Mouse (Mus musculus) kidney, embryonic 14.5 days (tissue): Measurements from ENCODE around the gene Xbp1. TPM values are rescaled to one million over a fixed set of nuclear protein-coding genes. Genes with fewer than 3 reads are reported as not detected.
"Not testable (repeated sequence)": the region's sequence is repeated elsewhere in the genome, so short reads cannot be mapped to it uniquely, and the experiment has no call there.

ENCODE experiments used
- ATAC-seq: fragments of 200-750 bp; cut with Nextera tagmentation; 2 replicates; pipeline ENCODE4 v1.8.0; 2017; ENCODE audit warnings: moderate number of reproducible peaks, mild to moderate bottlenecking, moderate TSS enrichment, moderate library complexity; ENCODE audit not compliant: low FRiP score, low TSS enrichment
- H3K27ac ChIP-seq: fragments of 300-500 bp; sonication (generic); 2 replicates; pipeline ENCODE4 v1.5.1; 2014; ENCODE audit warnings: low read depth, mild to moderate bottlenecking, low read length, moderate library complexity, mixed read lengths
- H3K27me3 ChIP-seq: fragments of 300-500 bp; sonication (generic); 2 replicates; pipeline ENCODE4 v1.6.1; 2014; ENCODE audit warnings: mild to moderate bottlenecking, low read length; ENCODE audit not compliant: control insufficient read depth, insufficient read depth
- H3K36me3 ChIP-seq: fragments of 300-500 bp; sonication (generic); 2 replicates; pipeline ENCODE4 v1.6.1; 2014; ENCODE audit warnings: low read length, mixed read lengths; ENCODE audit not compliant: control insufficient read depth, insufficient read depth
- H3K4me1 ChIP-seq: fragments of 300-500 bp; sonication (generic); 2 replicates; pipeline ENCODE4 v1.6.1; 2014; ENCODE audit warnings: low read length, mixed read lengths; ENCODE audit not compliant: control insufficient read depth, insufficient read depth
- H3K4me2 ChIP-seq: fragments of 300-500 bp; sonication (generic); replicated peaks from 2 replicates; pipeline ENCODE4 v1.6.1; 2014; ENCODE audit warnings: low read depth, mild to moderate bottlenecking, low read length
- H3K4me3 ChIP-seq: fragments of 300-500 bp; sonication (generic); 2 replicates; pipeline ENCODE4 v1.5.1; 2014; ENCODE audit warnings: mild to moderate bottlenecking, low read length
- H3K9ac ChIP-seq: fragments of 300-500 bp; sonication (generic); 2 replicates; pipeline ENCODE4 v1.6.1; 2014; ENCODE audit warnings: low read depth, mild to moderate bottlenecking, low read length, moderate library complexity
- H3K9me3 ChIP-seq: fragments of 300-500 bp; sonication (generic); 2 replicates; pipeline ENCODE4 v1.6.1; 2016; ENCODE audit warnings: low read length; ENCODE audit not compliant: control insufficient read depth
- WGBS: fragments of 180-500 bp; shearing (Covaris S2); extraction: QIAGEN DNeasy Blood & Tissue Kit; methylation state at CpG from one replicate; pipeline ENCODE4 v1.1.7; 2014; 5-methylcytosine and 5-hydroxymethylcytosine counted together
- polyA plus RNA-seq: library from polyadenylated mRNA; unstranded; fragments of >200 nt; fragmentation: Nextera tagmentation; extraction: Ambion mirVana; gene quantifications from 2 replicates; pipeline ENCODE4 v1.2.1, GENCODE M21; 2014

Xbp1 gene
- polyA plus RNA-seq, 1 experiment from 2014 or later, result 174 TPM

- H3K27ac ChIP-seq, H3K4me3 ChIP-seq, H3K9ac ChIP-seq, H3K9me3 ChIP-seq, H3K36me3 ChIP-seq, H3K4me2 ChIP-seq, ATAC-seq, H3K27me3 ChIP-seq, H3K4me1 ChIP-seq: not testable (repeated sequence)
- 89% methylated on average over 10 of the region's 10 CpGs for WGBS
Measured at GRCm38 (mm10) chr11:5489433-5489832, 31.0 kb upstream of the Xbp1 start.

DNA sequence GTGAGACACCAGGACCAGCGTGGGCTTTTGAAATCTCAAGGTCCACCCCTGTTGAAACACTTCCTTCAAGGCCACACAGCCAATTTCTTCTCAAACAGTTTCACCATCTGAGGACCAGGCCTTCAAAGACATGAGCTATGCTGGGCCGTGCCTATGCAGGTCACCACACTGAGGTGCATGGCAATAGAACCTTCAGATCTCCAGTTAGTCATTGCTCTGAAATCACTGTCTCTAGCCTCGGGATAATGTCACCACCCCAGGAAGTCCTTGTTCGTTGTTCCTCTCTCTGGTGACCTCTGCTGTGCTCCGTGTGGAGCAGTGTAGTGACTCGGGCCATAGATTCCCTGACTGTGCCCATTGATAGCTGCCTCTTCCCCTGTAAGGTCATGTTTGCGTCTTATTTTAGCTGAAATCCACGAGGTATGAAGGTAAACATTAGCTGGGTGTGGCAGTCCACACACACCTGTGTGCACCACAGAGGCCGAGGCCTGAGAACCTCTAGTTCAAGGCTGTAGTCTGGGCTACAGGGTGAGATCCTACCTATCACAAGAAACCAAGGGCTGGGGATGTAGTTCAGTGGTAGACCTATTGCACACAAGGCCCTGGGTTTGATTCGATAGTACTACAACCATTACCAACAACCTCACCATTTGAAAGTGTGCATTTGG lies 29.3 kb upstream of the Xbp1 start:
- no peaks in the 10 kb centered on the region for H3K9me3 ChIP-seq
- no peak overlapping the region for H3K27ac ChIP-seq
- H3K9ac ChIP-seq, result no peak overlapping the region
- no peak overlapping the region for H3K4me3 ChIP-seq
- H3K4me1 ChIP-seq, result no peaks in the 10 kb centered on the region
- WGBS, result 81% methylated on average over 10 of the region's 10 CpGs
- no peak overlapping the region for H3K4me2 ChIP-seq
- no peak for ATAC-seq
- no peaks in the 10 kb centered on the region for H3K36me3 ChIP-seq
- no peaks in the 10 kb centered on the region for H3K27me3 ChIP-seq

DNA sequence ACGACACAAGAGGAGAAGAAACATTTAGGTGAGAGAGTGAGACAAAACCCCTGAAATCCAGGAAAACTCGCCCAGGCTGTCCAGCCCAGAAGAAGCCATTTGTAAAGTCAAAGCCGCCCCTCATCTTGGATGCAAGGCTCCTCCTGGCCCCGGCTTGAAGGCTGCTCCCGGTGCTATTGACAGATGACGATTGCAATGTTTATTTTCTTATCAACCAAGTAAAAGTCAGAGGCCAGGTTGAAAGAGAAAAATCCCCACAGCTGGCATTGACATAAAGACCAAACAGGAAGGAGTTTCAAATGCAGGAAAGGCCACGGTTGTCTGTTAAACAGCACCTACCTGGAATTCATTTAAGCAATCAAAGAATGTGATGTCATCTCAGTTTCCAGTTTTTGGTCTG lies 28.5 kb upstream of the Xbp1 start:
- Histone ChIP-seq H3K4me3 (no peak overlapping the region), H3K4me2 (no peak overlapping the region), H3K27ac (no peak overlapping the region), H3K9me3 (no peaks in the 10 kb centered on the region), H3K9ac (no peak overlapping the region), H3K27me3 (no peaks in the 10 kb centered on the region), H3K4me1 (no peaks in the 10 kb centered on the region), H3K36me3 (no peaks in the 10 kb centered on the region)
- WGBS, result 63% methylated on average over 7 of the region's 7 CpGs
- ATAC-seq, result no peak

GRCm38 (mm10) chr11:5493869-5494268 lies 26.6 kb upstream of the Xbp1 start:
- no peak for ATAC-seq
- H3K36me3 ChIP-seq, result no peaks in the 10 kb centered on the region

DNA sequence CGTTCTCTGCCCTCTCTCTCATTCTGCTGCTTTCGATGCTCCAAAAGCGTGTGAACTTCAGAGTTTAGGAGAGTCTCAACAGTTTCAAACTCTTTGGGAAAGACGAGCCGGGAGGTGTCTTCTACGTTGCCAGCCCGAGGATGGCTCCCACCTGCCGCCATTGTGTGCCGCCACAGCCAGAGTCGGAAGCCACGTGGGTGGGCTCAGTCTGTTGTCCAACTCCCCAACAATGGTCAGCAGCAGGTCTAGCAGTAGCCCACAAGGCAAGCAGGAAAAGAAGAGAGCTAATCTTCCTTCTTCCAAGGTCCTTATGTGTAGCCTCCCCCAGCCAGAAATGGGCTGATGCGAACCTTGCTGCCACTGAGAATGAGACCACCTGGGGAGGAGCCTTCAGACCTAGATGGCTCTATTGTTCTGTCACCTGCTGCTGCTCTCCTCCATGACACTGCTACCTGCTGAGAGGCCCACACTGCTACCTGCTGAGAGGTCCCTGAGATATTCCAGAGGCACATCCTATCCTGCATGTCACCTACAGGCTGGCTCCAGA lies 25.1 kb upstream of the Xbp1 start:
- Histone ChIP-seq H3K27me3 (no peaks in the 10 kb centered on the region), H3K4me2 (no peak overlapping the region), H3K4me1 (no peaks in the 10 kb centered on the region), H3K4me3 (no peak overlapping the region), H3K27ac (no peak overlapping the region), H3K9me3 (no peaks in the 10 kb centered on the region), H3K9ac (no peak overlapping the region), H3K36me3 (no peaks in the 10 kb centered on the region)
- WGBS, result 75% methylated on average over 12 of the region's 12 CpGs
- no peak for ATAC-seq

More at GRCm38 (mm10) chr11:5493869-5494268, 26.6 kb upstream of the Xbp1 start:
- H3K4me3 ChIP-seq, result no peak overlapping the region
- H3K27me3 ChIP-seq, result no peaks in the 10 kb centered on the region
- no peak overlapping the region for H3K9ac ChIP-seq
- H3K4me1 ChIP-seq, result no peaks in the 10 kb centered on the region
- no peak overlapping the region for H3K4me2 ChIP-seq
- no peaks in the 10 kb centered on the region for H3K9me3 ChIP-seq
- 29% methylated on average over 2 of the region's 2 CpGs for WGBS
- no peak overlapping the region for H3K27ac ChIP-seq

GRCm38 (mm10) chr11:5495906-5496305 lies 24.6 kb upstream of the Xbp1 start:
- Histone ChIP-seq H3K4me1 (no peaks in the 10 kb centered on the region), H3K36me3 (no peaks in the 10 kb centered on the region), H3K27me3 (no peaks in the 10 kb centered on the region), H3K4me2 (no peak overlapping the region), H3K27ac (no peak overlapping the region), H3K9me3 (no peaks in the 10 kb centered on the region), H3K9ac (no peak overlapping the region), H3K4me3 (no peak overlapping the region)
- ATAC-seq, result no peak
- WGBS, result 80% methylated on average over 5 of the region's 5 CpGs

- H3K27ac ChIP-seq, result no peak overlapping the region
- H3K9ac ChIP-seq, result no peak overlapping the region
- no peaks in the 10 kb centered on the region for H3K27me3 ChIP-seq
- ATAC-seq, result no peak
- WGBS, result 95% methylated on average over 13 of the region's 13 CpGs
- no peaks in the 10 kb centered on the region for H3K4me1 ChIP-seq
- no peaks in the 10 kb centered on the region for H3K9me3 ChIP-seq
- H3K4me3 ChIP-seq, result no peak overlapping the region
- H3K36me3 ChIP-seq, result no peaks in the 10 kb centered on the region
- H3K4me2 ChIP-seq, result no peak overlapping the region
Measured at GRCm38 (mm10) chr11:5496559-5497248, 23.8 kb upstream of the Xbp1 start.

GRCm38 (mm10) chr11:5498422-5498821 lies 22.0 kb upstream of the Xbp1 start:
- no peaks in the 10 kb centered on the region for H3K4me1 ChIP-seq
- H3K9me3 ChIP-seq, result no peaks in the 10 kb centered on the region
- no peak overlapping the region for H3K4me3 ChIP-seq
- ATAC-seq, result no peak
- 86% methylated on average over 9 of the region's 9 CpGs for WGBS
- no peak overlapping the region for H3K4me2 ChIP-seq
- H3K27me3 ChIP-seq, result no peaks in the 10 kb centered on the region
- no peak overlapping the region for H3K9ac ChIP-seq
- H3K27ac ChIP-seq, result peak overlapping the region; percentile 31; the same call in 1 of the 2 replicates
- H3K36me3 ChIP-seq, result no peaks in the 10 kb centered on the region
